Mouse (Mus musculus) macrophage (primary cell): ENCODE data around the gene Opalin. TPM values are rescaled to one million over a fixed set of nuclear protein-coding genes. Genes with fewer than 3 reads are reported as not detected.
A peak's percentile ranks its signal among the peaks of the same experiment; 100 is the strongest.

Experiments
- H3K27ac ChIP-seq: fragments of 350-480 bp; formaldehyde crosslinking; 2 replicates; pipeline ENCODE4 v1.9.0; 2021
- H3K36me3 ChIP-seq: fragments of 350-480 bp; formaldehyde crosslinking; 2 replicates; pipeline ENCODE4 v1.9.0; 2021; ENCODE audit errors: inconsistent target
- H3K4me3 ChIP-seq: fragments of 350-480 bp; formaldehyde crosslinking; 2 replicates; pipeline ENCODE4 v1.9.0; 2021; ENCODE audit errors: inconsistent target
- H3K79me2 ChIP-seq: fragments of 350-480 bp; formaldehyde crosslinking; 2 replicates; pipeline ENCODE4 v1.9.0; 2021; ENCODE audit errors: inconsistent target
- WGBS: methylation state at CpG from one replicate; pipeline ENCODE4 v1.1.7; 2026; ENCODE audit warnings: inconsistent platforms; ENCODE audit not compliant: missing documents; 5-methylcytosine and 5-hydroxymethylcytosine counted together
- polyA plus RNA-seq: library from polyadenylated mRNA; stranded (reverse); fragments of 250-400 nt; gene quantifications from 3 replicates; pipeline ENCODE4 v1.2.4, GENCODE M21; 2018; ENCODE audit warnings: inconsistent platforms

Opalin gene
- polyA plus RNA-seq, 1 experiment from 2014 or later, result not detected

GRCm38 (mm10) chr19:41015951-41016716 is 60.8 kb downstream of the Opalin start:
- no peaks in the 10 kb centered on the region for H3K79me2 ChIP-seq
- 14% methylated on average over 13 of the region's 14 CpGs for WGBS
- peak overlapping the region; percentile 65 for H3K27ac ChIP-seq
- no peak overlapping the region; the same call in 1 of the 2 replicates for H3K4me3 ChIP-seq
- H3K36me3 ChIP-seq, result no peaks in the 10 kb centered on the region

DNA sequence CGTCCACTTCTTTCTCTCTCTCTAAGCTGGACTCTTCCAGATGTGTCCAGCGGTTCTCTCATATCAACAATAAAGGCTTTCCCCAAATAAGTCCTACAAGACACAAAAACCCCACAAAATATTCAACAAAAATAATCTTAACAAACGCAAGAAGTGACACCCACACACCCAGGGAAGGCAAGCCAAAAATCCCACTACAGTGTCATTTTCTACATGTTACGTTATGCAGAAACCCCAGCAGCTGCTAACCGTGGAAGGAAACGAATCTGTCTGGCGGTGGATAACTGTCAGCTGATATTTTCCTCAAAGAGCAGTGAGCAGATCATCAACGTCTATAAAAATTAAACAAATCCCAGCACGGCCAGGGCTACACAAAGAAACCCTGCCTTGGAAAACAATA is 62.9 kb downstream of the Opalin start:
- Histone ChIP-seq H3K79me2 (no peaks in the 10 kb centered on the region), H3K36me3 (no peaks in the 10 kb centered on the region), H3K27ac (no peak overlapping the region), H3K4me3 (no peak overlapping the region)
- 36% methylated on average over 9 of the region's 9 CpGs for WGBS

DNA sequence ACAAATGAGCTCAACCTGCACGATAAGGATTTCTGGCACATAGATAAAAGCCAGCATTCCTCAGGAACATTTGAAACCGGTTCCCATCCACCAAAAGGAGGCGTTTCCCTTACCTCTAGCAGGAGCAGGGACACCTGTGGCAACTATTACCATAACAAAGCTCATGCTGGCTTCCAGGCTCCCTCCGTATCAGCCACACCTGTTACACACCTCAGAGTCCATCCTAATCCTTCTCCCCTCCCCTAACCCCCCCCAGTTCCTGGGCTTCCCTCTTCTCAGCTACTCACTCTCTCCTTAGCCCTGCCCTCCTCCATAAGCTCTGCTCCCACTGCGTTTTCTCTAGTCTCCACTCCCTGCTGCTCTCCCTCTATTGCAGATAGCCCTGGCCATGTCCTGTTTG is 63.3 kb downstream of the Opalin start:
- no peaks in the 10 kb centered on the region for H3K79me2 ChIP-seq
- 64% methylated on average over 5 of the region's 5 CpGs for WGBS
- no peak overlapping the region for H3K4me3 ChIP-seq
- no peak overlapping the region for H3K27ac ChIP-seq
- no peaks in the 10 kb centered on the region for H3K36me3 ChIP-seq

Other genes with a start within 250 kb of the Opalin start
- gene Ccnj, start 245.8 kb downstream of the Opalin start, polyA plus RNA-seq, result 2.2 to 4.4 TPM (median 3.6 TPM) in 3 replicates
- 10.6 to 12.6 TPM (median 10.7 TPM) in 3 replicates for gene Zfp518a, start 182.4 kb downstream of the Opalin start, polyA plus RNA-seq
- gene Blnk, start 82.6 kb downstream of the Opalin start, polyA plus RNA-seq, result 96.2 to 234 TPM (median 144 TPM) in 3 replicates
- 0.23 TPM in 1 of 3 replicates, not detected in the others for gene Dntt, start 47.8 kb downstream of the Opalin start, polyA plus RNA-seq
- not detected in 3 replicates for gene Tll2, start 129.7 kb upstream of the Opalin start, polyA plus RNA-seq
- gene Tm9sf3, start 186.9 kb upstream of the Opalin start, polyA plus RNA-seq, result 156 to 244 TPM (median 211 TPM) in 3 replicates